Mouse (Mus musculus): ENCODE results near the gene Palld. TPM values are rescaled to one million over a fixed set of nuclear protein-coding genes. Genes with fewer than 3 reads are reported as not detected.

Palld gene
- total and polyA plus RNA-seq, 2 experiments from 2014 or later: 10.7 to 11.0 TPM

DNA sequence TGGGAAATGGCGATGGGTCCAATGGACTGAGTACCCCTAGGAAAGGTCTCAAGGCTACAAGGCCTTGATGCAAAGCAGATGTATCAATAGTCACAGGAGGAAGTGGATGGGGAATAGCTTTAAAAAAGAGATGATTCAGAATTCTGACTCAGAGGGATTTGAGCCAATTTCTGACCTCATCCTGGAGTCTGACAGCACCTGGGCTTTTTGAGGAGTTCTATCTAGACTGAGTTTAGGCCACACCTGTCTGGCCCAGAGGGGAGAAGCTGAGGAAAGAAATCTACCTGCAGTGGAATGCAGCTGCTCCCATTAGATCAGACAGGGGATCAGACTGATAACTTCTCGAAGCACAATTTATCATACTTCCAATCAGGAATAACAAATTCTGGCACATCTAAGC lies 99.7 kb downstream of the Palld start:
- Histone ChIP-seq H3K27me3 (ENCODE audit: insufficient read depth, low read length) (no peaks in the 10 kb centered on the region), H3K36me3 (ENCODE audit: insufficient read depth) (no peaks in the 10 kb centered on the region), H3K4me3 (ENCODE audit: low read depth, low read length) (no peak overlapping the region), H3K9ac (no peak overlapping the region), H3K27ac (ENCODE audit: low read depth, low read length) (no peak overlapping the region), H3K4me1 (ENCODE audit: insufficient read depth) (no peaks in the 10 kb centered on the region), H3K4me2 (ENCODE audit: low read depth) (no peak overlapping the region), H3K9me3 (ENCODE audit: low read length) (no peaks in the 10 kb centered on the region)
- 85% methylated on average over 2 of the region's 2 CpGs for WGBS
- ATAC-seq (no peak), DNase-seq (no peak)
- no peak for TF ChIP-seq CTCF (IDR thresholded peaks at IDR 0.05; ENCODE audit: low read depth)

DNA sequence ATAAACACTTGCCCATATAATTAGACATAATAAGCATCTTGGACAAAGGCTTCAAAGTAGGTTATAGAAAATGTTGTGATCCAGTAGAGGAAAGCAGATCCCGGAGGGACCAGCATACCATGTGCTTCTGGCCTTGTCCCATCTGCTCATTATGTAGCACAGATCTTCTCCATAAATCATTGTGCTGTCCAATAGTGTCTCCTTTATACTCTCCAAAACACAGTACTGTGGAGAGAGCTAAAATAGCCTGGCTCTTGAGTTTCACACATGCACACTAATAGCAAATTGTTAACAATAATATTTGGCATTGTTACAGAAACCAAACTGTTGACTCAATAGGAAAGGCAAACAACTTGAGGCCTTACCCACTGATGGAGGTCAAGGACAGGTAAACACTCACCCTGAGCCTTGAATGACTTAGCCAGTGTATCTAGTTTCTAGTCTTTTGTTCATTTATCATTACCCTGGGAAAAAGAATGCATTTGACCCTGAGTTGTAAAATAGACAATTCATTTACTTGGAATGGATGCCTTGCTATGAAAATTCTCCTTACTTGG lies 105.0 kb downstream of the Palld start:
- no peaks in the 10 kb centered on the region for H3K4me1 ChIP-seq (ENCODE audit: insufficient read depth)
- no peaks in the 10 kb centered on the region for H3K27me3 ChIP-seq (ENCODE audit: insufficient read depth, low read length)
- TF ChIP-seq CTCF (IDR thresholded peaks at IDR 0.05; ENCODE audit: low read depth): no peak
- H3K36me3 ChIP-seq (ENCODE audit: insufficient read depth): no peaks in the 10 kb centered on the region
- WGBS: 67% methylated on average over 1 of the region's 1 CpGs
- H3K9me3 ChIP-seq (ENCODE audit: low read length): no peaks in the 10 kb centered on the region
- no peak overlapping the region for H3K9ac ChIP-seq
- ATAC-seq (no peak), DNase-seq (no peak)
- H3K4me2 ChIP-seq (ENCODE audit: low read depth): no peak overlapping the region
- no peak overlapping the region for H3K27ac ChIP-seq (ENCODE audit: low read depth, low read length)
- no peak overlapping the region for H3K4me3 ChIP-seq (ENCODE audit: low read depth, low read length)

DNA sequence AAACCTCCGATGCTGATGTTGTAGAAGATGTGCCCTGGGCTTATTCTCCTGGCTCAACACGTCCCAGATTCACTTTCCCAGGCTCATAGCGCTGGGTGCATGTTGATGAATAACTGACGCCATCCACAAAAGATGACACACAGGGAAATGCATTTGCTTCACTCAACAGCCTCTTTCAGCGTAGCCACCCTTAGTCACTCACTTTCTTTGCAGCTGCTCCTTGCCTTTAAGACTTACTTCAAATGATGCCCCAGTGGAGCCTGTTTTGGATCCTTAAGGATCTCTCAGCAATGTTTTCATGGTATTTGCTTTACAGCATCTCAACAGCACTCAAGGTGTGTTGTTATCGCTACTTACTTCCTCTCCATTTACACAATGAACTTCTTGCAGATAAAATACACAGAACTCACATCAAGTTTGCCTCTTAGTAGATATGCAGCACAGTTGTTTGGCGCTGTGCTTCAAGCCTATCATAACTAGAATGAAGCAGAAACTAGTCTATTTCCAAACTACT lies 105.9 kb downstream of the Palld start:
- Histone ChIP-seq H3K9ac (no peak overlapping the region), H3K36me3 (ENCODE audit: insufficient read depth) (no peaks in the 10 kb centered on the region), H3K4me2 (ENCODE audit: low read depth) (no peak overlapping the region), H3K4me3 (ENCODE audit: low read depth, low read length) (no peak overlapping the region), H3K27me3 (ENCODE audit: insufficient read depth, low read length) (no peaks in the 10 kb centered on the region), H3K27ac (ENCODE audit: low read depth, low read length) (no peak overlapping the region), H3K4me1 (ENCODE audit: insufficient read depth) (no peaks in the 10 kb centered on the region), H3K9me3 (ENCODE audit: low read length) (no peaks in the 10 kb centered on the region)
- ATAC-seq (no peak), DNase-seq (no peak)
- WGBS: 79% methylated on average over 7 of the region's 7 CpGs
- TF ChIP-seq CTCF (IDR thresholded peaks at IDR 0.05; ENCODE audit: low read depth): no peak

DNA sequence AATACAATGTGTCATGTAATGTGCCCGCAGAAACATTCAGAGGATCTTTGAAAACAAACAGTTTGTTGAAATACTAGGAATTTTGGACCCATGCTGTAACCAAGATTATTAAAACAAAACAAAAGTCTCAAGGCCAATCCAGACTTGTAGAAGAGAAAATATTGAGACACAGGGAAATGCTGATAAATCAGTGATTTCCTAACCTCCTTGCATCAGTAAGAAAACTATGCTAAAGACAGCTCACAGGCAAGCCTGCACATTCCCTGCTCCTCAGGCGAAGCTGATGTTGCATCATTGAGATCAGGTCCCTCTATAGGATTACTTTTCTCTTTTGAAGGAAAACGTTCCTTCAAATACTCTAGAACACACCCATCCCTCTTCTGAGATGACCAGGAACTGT lies 112.5 kb downstream of the Palld start:
- Histone ChIP-seq H3K27ac (ENCODE audit: low read depth, low read length) (no peak overlapping the region), H3K4me3 (ENCODE audit: low read depth, low read length) (no peak overlapping the region), H3K9me3 (ENCODE audit: low read length) (no peaks in the 10 kb centered on the region), H3K4me2 (ENCODE audit: low read depth) (no peak overlapping the region), H3K27me3 (ENCODE audit: insufficient read depth, low read length) (no peaks in the 10 kb centered on the region), H3K4me1 (ENCODE audit: insufficient read depth) (no peaks in the 10 kb centered on the region), H3K36me3 (ENCODE audit: insufficient read depth) (no peaks in the 10 kb centered on the region), H3K9ac (no peak overlapping the region)
- DNase-seq: no peak
- no peak for TF ChIP-seq CTCF (IDR thresholded peaks at IDR 0.05; ENCODE audit: low read depth)
- WGBS: 80% methylated on average over 3 of the region's 3 CpGs
- no peak for ATAC-seq

DNA sequence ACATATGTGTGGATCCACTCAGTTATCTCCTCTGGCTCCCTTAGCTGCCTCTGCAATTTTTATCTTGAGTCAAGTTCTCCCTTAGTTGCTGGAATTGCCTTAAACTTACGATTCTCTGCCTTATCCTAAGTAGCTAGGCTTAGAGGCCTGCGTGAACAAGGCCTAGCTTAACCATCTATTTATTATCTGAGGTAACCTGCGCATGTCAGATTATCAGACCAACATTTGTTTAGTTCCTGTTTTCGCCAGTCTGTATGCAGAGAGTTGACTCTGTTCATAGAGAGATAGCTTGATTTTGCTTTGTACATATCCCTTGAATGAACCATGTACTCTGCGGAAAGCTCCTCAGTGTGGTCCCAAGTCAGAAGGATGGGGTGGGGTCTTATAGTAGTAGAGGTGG lies 113.2 kb downstream of the Palld start:
- Histone ChIP-seq H3K4me1 (ENCODE audit: insufficient read depth) (no peaks in the 10 kb centered on the region), H3K9me3 (ENCODE audit: low read length) (no peaks in the 10 kb centered on the region), H3K36me3 (ENCODE audit: insufficient read depth) (no peaks in the 10 kb centered on the region), H3K27me3 (ENCODE audit: insufficient read depth, low read length) (no peaks in the 10 kb centered on the region), H3K4me3 (ENCODE audit: low read depth, low read length) (no peak overlapping the region), H3K9ac (no peak overlapping the region), H3K4me2 (ENCODE audit: low read depth) (no peak overlapping the region), H3K27ac (ENCODE audit: low read depth, low read length) (no peak overlapping the region)
- TF ChIP-seq CTCF (IDR thresholded peaks at IDR 0.05; ENCODE audit: low read depth): no peak
- ATAC-seq (no peak), DNase-seq (no peak)
- 96% methylated on average over 5 of the region's 5 CpGs for WGBS

DNA sequence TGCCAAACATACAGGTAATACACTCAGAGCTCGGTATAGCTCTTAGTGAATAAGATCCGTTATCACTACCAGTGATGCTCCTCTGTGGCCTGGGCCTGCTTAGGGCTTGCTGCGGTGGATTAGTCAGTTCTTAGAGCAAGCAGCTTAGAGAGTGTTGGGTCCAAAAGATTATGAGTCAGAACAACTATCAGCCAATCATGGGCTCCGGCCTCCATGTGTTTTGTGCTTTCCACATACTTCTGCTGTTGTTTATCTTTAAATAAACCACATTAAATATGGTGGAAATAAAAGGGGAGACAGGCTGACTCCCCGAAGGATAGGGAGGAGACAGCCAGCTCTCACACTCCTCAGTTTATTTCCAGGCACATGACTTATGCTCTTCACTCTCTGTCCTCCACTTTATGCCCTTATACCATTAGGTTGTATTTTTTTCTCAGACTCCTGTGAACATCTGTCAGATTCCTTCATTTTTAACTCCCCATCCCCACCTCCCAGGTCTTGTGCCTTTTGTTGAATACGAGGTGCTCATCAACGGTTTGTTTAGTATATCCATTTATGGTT lies 119.5 kb downstream of the Palld start:
- Histone ChIP-seq H3K27ac (ENCODE audit: low read depth, low read length) (no peak overlapping the region), H3K27me3 (ENCODE audit: insufficient read depth, low read length) (no peaks in the 10 kb centered on the region), H3K36me3 (ENCODE audit: insufficient read depth) (no peaks in the 10 kb centered on the region), H3K4me2 (ENCODE audit: low read depth) (no peak overlapping the region), H3K4me3 (ENCODE audit: low read depth, low read length) (no peak overlapping the region), H3K9ac (no peak overlapping the region), H3K4me1 (ENCODE audit: insufficient read depth) (no peaks in the 10 kb centered on the region), H3K9me3 (ENCODE audit: low read length) (no peaks in the 10 kb centered on the region)
- TF ChIP-seq CTCF (IDR thresholded peaks at IDR 0.05; ENCODE audit: low read depth): no peak
- no peak for ATAC-seq
- no peak for DNase-seq
- 89% methylated on average over 7 of the region's 7 CpGs for WGBS

DNA sequence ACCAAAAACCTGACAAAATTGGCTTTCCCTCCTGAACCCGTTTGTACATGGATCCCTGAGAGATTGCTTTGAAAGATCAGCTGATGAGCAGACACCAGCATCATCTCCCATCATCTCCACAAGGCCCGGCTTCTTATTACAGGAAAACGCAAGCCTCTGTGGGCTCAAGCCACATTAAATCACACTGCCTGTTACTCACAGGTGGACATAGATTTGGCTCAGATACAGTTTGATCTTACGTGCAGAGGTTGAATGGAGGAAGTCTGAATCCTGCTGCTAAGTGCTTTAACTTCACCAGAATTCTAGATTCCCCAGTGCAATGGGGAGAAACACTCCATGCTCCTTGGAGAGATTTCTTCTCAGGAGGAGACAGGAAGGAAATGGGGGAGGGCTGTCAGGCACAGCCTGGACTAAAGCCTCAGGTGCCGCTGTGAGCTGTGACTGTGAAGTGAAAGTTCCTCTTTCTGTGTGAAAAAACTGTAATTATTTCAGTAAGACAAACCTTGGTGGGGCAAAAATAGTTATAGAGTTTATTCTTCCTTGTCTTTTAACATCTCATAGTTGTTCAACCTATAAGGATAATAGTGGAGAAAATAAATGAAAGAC lies 121.7 kb downstream of the Palld start:
- no peak overlapping the region for H3K9ac ChIP-seq
- no peak for DNase-seq
- H3K9me3 ChIP-seq (ENCODE audit: low read length): no peaks in the 10 kb centered on the region
- no peak for ATAC-seq
- no peak overlapping the region for H3K4me3 ChIP-seq (ENCODE audit: low read depth, low read length)
- TF ChIP-seq CTCF (IDR thresholded peaks at IDR 0.05; ENCODE audit: low read depth): no peak
- H3K4me1 ChIP-seq (ENCODE audit: insufficient read depth): no peaks in the 10 kb centered on the region
- no peaks in the 10 kb centered on the region for H3K36me3 ChIP-seq (ENCODE audit: insufficient read depth)
- no peak overlapping the region for H3K27ac ChIP-seq (ENCODE audit: low read depth, low read length)
- H3K27me3 ChIP-seq (ENCODE audit: insufficient read depth, low read length): no peaks in the 10 kb centered on the region
- no peak overlapping the region for H3K4me2 ChIP-seq (ENCODE audit: low read depth)
- 78% methylated on average over 5 of the region's 5 CpGs for WGBS
